Mouse (Mus musculus) embryonic fibroblast, embryonic 13.5 days (primary cell): Measurements from ENCODE around the gene Tmem233. TPM values are rescaled to one million over a fixed set of nuclear protein-coding genes. Genes with fewer than 3 reads are reported as not detected.

Experiments
- H3K27ac ChIP-seq: 2 replicates; pipeline ENCODE4 v1.5.1; 2012; ENCODE audit warnings: low read length, control low read depth, inconsistent platforms; ENCODE audit not compliant: insufficient read depth
- H3K4me1 ChIP-seq: 2 replicates; pipeline ENCODE4 v1.6.1; 2011; ENCODE audit warnings: low read length; ENCODE audit not compliant: control insufficient read depth, insufficient read depth
- H3K4me3 ChIP-seq: 2 replicates; pipeline ENCODE4 v1.5.1; 2011; ENCODE audit warnings: mild to moderate bottlenecking, control low read depth, low read length; ENCODE audit not compliant: insufficient read depth
- CTCF ChIP-seq: IDR thresholded peaks from 2 replicates; pipeline ENCODE4 v1.5.1; 2011; ENCODE audit warnings: mild to moderate bottlenecking, control low read depth, low read length, moderate library complexity, borderline replicate concordance; ENCODE audit not compliant: insufficient read depth
- POLR2A ChIP-seq: IDR thresholded peaks from 2 replicates; pipeline ENCODE4 v1.6.1; 2011; ENCODE audit warnings: low read depth, mild to moderate bottlenecking, control low read depth, low read length, moderate library complexity
- polyA plus RNA-seq: library from polyadenylated mRNA; stranded (reverse); fragments of >200 nt; gene quantifications from 2 replicates; pipeline ENCODE4 v1.2.4, GENCODE M21; 2011; ENCODE audit warnings: low read depth; ENCODE audit not compliant: missing spikeins, insufficient read length

Gene Tmem233
- polyA plus RNA-seq, 1 experiment: not detected

DNA sequence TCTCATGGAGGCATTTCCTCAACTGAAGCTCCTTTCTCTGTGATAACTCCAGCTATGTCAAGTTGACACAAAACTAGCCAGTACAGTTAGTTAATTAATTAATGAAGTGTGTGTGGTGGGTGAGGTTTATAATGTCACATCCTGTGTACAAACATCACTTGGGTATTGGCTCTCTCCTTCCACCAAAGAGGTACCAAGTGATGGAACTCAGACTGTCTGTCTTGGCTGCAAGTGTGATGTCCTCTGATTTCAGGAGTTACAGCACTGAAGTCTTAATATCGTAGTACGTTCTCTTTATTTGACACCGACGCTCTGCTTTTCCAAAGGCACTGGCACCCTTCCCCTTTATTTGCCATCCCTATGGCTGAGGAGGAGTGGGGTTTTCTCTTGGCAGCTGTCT is 13.4 kb downstream of the Tmem233 start:
- H3K4me1 ChIP-seq: no peaks in the 10 kb centered on the region
- H3K4me3 ChIP-seq: no peak overlapping the region
- no peak overlapping the region for H3K27ac ChIP-seq
- TF ChIP-seq CTCF: no peak
- no peak for TF ChIP-seq POLR2A

- Histone ChIP-seq H3K4me1 (no peaks in the 10 kb centered on the region), H3K27ac (no peak overlapping the region), H3K4me3 (no peak overlapping the region)
- TF ChIP-seq POLR2A (no peak), CTCF (no peak)
Measured at GRCm38 (mm10) chr5:116052826-116053225, 30.2 kb downstream of the Tmem233 start.

- TF ChIP-seq CTCF (no peak), POLR2A (no peak)
- no peaks in the 10 kb centered on the region for H3K4me1 ChIP-seq
- no peak overlapping the region for H3K27ac ChIP-seq
- no peak overlapping the region for H3K4me3 ChIP-seq
Measured at GRCm38 (mm10) chr5:116052171-116052570, 30.9 kb downstream of the Tmem233 start.

DNA sequence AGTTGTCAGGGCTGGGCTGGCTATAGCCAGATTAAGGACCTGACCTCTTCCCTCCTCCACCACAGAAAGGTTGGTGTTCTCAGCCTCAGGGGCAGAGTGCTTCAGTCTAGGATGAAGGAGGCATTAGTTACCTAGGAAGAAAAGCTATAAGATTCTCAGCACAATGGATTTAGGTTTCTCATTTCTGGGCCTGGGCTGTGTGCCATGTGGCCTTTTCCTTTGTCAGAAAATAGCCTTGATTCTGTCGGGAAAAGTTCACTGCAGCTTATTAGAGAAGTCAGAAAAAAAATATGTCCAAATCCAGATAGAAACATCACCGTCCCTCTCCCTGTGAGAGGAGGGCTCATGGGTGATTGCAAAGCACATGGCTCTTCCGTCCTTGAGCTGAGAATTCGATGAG is 33.2 kb downstream of the Tmem233 start:
- no peak for TF ChIP-seq CTCF
- TF ChIP-seq POLR2A: no peak
- no peak overlapping the region for H3K27ac ChIP-seq

DNA sequence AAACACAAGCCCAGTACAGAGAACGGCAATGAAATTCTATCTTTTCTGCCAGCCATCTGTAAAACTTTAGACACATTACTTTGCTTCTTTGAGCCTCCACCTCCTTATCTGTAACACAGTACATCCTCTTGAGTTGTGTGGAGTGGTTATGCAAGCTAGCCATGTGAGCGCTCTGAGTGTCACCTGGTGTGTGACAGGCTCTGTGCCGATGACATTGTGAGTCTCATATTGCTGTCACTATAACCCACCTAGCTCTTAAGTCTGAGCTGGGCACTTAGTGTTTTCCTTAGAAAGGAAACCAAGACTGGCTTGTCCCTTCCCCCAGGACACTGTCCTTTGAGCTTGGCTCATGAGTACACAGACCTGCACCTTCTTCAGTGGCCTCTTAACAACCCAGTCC is 34.7 kb downstream of the Tmem233 start:
- H3K4me1 ChIP-seq: no peaks in the 10 kb centered on the region
- no peak for TF ChIP-seq CTCF
- TF ChIP-seq POLR2A: no peak
- H3K27ac ChIP-seq: no peak overlapping the region
- H3K4me3 ChIP-seq: no peak overlapping the region

More for the DNA sequence above, 33.2 kb downstream of the Tmem233 start:
- H3K4me1 ChIP-seq: no peaks in the 10 kb centered on the region
- H3K4me3 ChIP-seq: no peak overlapping the region

- H3K27ac ChIP-seq: no peak overlapping the region
- TF ChIP-seq CTCF (no peak), POLR2A (no peak)
- H3K4me3 ChIP-seq: no peak overlapping the region
- H3K4me1 ChIP-seq: no peaks in the 10 kb centered on the region
Measured at GRCm38 (mm10) chr5:116046246-116046645, 36.8 kb downstream of the Tmem233 start.

GRCm38 (mm10) chr5:116045581-116045980 is 37.5 kb downstream of the Tmem233 start:
- TF ChIP-seq CTCF (no peak), POLR2A (no peak)
- H3K4me3 ChIP-seq: no peak overlapping the region

GRCm38 (mm10) chr5:116042241-116042640 is 40.8 kb downstream of the Tmem233 start:
- TF ChIP-seq POLR2A (no peak), CTCF (no peak)

More at GRCm38 (mm10) chr5:116045581-116045980, 37.5 kb downstream of the Tmem233 start:
- Histone ChIP-seq H3K27ac (no peak overlapping the region), H3K4me1 (no peaks in the 10 kb centered on the region)

DNA sequence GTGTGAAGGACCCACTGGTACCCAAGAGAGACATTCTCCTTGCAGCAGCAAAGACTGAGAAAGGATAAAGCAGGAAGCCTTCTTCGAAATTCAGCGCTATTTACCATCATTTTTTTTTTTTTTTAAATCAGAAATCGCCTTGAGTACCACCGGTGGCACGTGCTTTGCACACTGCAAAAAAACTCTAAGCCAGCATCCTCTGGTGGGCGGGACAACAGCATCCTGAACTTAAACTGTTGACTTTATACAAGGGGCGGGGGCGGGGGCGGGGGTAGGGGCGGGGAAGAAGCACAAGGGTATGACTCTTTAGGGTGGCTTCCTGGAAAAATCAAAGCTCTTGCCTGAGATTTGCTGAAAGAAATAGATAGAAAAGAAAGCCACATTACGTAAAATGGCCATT is 43.3 kb downstream of the Tmem233 start:
- Histone ChIP-seq H3K4me3 (no peak overlapping the region), H3K4me1 (no peaks in the 10 kb centered on the region)
- TF ChIP-seq CTCF: no peak

More at GRCm38 (mm10) chr5:116042241-116042640, 40.8 kb downstream of the Tmem233 start:
- no peaks in the 10 kb centered on the region for H3K4me1 ChIP-seq
- no peak overlapping the region for H3K4me3 ChIP-seq
- H3K27ac ChIP-seq: no peak overlapping the region

DNA sequence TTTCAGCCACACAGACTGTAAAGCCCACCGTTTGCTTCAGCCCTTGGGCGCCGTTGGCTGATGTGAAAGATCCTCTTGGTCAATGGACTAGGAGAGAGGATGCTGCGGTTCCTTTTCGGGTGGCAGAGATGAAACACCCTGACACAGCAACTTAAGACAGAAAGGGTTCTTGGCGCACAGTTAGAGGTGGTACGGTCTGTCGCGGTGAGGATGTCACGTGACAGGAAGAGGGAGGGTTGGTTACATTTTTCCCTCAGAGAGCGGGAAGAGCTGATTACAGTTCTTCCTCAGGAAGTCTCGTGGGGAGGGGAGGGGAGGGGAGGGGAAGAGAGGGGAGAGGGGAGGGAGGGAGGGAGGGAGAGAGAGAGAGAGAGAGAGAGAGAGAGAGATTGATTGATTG is 45.3 kb downstream of the Tmem233 start:
- TF ChIP-seq CTCF (no peak), POLR2A (no peak)

More for the DNA sequence above, 43.3 kb downstream of the Tmem233 start:
- no peak overlapping the region for H3K27ac ChIP-seq

DNA sequence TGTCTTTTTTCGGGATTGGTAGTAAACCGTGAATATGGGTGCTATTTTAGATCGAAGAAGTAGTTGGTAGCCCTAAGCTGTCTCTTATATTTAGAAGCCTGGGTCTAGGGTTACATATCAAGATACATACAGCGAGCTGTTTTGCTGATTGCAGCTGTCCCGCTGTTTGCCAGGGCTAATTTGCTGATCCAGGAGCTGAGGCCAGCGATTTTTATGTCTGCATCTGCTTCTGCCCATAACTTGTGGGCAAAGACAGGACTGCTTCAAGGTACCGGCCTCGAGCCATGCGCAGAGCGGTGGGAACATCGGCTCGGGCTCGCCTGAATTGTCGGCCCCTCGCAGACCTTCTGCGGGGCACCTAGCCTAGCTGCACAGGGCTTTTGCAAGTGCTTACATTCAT is 46.6 kb downstream of the Tmem233 start:
- H3K27ac ChIP-seq: no peak overlapping the region
- H3K4me1 ChIP-seq: no peaks in the 10 kb centered on the region
- no peak overlapping the region for H3K4me3 ChIP-seq
- TF ChIP-seq CTCF: no peak
- TF ChIP-seq POLR2A: no peak

More for the DNA sequence above, 45.3 kb downstream of the Tmem233 start:
- no peak overlapping the region for H3K4me3 ChIP-seq
- H3K27ac ChIP-seq: no peak overlapping the region
- H3K4me1 ChIP-seq: no peaks in the 10 kb centered on the region
